Mouse (Mus musculus) mesoderm, embryonic 11.5 days (tissue): ENCODE data around the gene Atp5g2.

Experiments used
- DNase-seq: peaks from one replicate; pipeline ENCODE4 v3.0.0-alpha.2; 2012; ENCODE audit warnings: low read depth, low spot score

Atp5g2 gene

GRCm38 (mm10) chr15:102672215-102673071 is at the start of gene Atp5g2:
Gene Atp5g2 (minus strand): TSS chr15:102672352.
- peak; percentile 80 for DNase-seq

GRCm38 (mm10) chr15:102721016-102721898 is 49.1 kb upstream of the Atp5g2 start:
- no peak for DNase-seq

DNA sequence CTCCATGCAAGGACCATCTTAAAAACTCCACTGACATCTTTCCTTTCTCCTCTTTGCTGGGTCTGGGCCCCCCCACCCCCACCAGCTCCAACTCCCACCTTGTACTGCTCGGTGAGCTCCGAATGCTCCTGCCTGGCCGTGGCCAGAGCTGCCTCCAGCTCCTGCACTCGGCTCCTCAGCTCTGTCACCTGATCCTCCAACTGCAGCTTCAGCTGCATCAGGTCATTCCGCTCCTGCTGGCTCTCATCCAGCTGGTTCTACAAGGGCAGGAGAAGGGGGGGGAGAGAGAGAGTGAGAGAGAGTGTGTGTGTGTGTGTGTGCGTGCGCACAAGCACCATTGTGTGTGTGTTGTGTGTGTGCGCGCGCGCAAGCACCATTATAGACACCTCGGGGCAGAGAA is 44.0 kb upstream of the Atp5g2 start:
- no peak for DNase-seq

DNA sequence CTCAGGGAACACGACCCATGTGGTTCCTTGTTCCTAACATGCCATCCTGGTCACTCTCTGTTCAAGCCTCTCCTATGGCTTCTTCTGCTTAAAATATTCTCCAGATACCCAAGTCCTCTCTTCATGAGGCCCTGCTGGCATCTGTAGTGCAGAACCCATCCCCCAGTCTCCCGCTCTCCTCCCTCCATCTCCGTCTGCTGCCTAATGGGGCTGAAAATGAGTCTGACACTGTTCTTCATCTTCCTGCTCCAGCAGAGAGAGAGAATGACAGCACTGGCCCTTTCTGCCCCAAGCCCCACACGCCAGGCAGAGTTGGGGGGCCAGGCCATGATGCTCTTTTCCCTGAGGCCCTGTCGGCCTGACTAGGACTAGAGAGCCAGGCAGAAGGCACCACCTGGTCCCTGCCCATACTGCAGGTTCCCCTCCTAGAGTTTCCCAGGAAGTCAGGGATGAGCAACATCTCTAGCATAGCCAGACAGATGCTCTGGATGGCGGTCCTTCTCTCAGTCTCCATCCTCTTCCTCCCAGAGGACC is 35.7 kb upstream of the Atp5g2 start:
- DNase-seq: peak; percentile 23

DNA sequence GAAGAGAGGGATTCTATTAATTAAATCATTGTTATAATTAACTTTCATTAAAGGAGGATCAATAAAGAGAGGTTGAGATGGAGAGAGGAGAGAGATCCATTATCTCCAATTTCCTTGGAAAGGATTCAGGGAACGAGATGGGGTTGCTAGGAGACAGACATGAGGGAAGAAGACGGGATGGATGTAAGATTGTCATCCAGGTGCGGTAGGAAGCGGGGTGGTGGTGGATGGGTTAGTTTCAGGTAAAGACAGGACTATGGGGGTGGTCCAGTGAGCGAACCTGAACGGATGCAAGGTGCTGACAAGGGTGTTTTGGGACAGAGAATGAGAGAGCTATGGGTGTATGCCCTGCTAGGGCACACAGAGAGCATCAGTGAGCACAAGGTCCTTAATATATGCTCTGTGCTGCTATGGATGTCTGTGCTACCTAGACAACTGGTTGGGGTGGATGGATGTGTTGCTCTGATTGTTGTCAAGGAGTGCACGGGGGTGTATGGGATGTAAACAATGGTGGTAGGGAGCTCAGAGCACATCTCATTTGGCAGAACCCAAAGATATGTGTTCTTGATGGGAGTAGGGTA is 33.9 kb upstream of the Atp5g2 start:
- no peak for DNase-seq

- DNase-seq: peak; percentile 31
Measured at GRCm38 (mm10) chr15:102705226-102705894, 33.2 kb upstream of the Atp5g2 start.

DNA sequence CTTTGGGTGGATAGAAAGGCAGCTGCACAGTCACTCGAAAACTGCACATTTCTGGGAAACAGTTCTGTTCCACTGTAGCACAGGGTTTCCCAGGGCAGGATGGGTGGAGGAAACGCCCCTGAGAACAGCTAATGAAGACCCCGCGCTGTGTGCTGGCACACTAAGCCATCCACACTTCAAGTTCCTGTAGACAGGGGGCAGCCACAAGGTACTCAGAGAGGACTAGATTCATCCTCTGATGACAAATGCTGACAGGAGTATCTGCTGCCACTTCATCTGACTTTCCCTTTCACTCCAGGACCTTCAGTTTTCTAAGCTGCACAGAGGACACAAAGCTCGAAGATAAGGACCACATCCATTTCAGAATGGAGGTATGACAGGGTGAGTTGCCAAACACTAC is 32.7 kb upstream of the Atp5g2 start:
- DNase-seq: no peak

- DNase-seq: no peak
Measured at GRCm38 (mm10) chr15:102702972-102703371, 30.8 kb upstream of the Atp5g2 start.

DNA sequence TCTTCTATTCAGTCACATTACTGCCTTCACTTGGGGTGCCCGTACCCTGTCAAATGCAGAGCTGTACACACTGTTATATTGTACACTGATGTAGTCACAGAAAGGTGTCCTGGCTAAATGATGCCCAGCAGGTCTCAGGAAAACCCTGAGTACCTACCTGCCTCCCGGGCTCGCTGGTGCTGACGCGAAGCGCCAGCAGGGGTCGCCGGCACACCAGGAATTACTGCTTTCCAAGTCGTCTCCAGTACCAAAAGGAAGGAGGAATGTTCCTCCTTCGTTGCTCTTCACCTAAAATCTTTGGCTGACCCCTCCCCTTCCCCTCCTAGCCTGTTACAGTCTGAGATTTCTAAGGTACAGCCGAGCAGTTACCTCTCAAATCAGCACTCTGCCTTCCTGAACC is 26.0 kb upstream of the Atp5g2 start:
- DNase-seq: peak; percentile 80

DNA sequence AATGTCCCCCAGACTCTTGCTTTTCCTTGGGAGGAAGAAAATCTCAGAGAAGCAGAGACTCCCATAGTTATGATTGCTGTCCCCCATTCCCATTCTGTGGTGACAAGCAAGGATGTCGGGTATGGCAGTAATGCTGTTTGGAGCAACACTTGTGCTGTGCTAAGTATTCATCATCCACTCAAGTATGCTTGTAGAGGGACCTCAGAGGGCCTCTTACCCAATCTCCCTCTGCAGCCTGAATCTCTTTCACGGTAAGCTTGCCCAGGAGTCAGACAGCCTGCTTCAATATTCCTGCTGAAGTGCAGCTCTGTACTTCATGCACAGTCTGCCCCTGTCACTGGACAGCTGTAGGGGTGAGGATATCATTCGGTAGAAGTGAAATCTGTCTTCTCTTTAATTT is 24.7 kb upstream of the Atp5g2 start:
- DNase-seq: no peak

GRCm38 (mm10) chr15:102693600-102693999 is 21.4 kb upstream of the Atp5g2 start:
- DNase-seq: no peak

- DNase-seq: peak; percentile 84
Measured at GRCm38 (mm10) chr15:102692991-102693411, 20.8 kb upstream of the Atp5g2 start.

- no peak for DNase-seq
Measured at GRCm38 (mm10) chr15:102692321-102692804, 20.2 kb upstream of the Atp5g2 start.

DNA sequence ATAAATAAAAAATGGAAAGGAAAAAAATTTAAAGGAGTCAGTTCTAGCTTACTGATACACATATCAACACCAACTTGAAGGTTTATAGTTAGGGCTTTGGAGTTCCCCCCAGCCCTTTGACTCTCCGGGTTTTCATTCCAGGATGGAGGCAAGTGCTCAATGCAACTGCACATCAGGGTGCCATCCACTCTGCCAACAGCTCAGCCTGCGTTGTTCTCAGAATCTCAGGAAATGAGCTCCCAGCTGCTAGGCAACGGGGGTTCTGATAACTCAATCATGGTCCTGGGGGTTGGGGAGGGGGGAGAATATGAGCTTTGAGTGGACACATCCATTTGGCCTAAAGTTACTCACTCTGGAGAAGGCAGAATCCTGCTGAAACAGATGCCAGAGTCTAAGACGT is 13.6 kb upstream of the Atp5g2 start:
- DNase-seq: no peak

DNA sequence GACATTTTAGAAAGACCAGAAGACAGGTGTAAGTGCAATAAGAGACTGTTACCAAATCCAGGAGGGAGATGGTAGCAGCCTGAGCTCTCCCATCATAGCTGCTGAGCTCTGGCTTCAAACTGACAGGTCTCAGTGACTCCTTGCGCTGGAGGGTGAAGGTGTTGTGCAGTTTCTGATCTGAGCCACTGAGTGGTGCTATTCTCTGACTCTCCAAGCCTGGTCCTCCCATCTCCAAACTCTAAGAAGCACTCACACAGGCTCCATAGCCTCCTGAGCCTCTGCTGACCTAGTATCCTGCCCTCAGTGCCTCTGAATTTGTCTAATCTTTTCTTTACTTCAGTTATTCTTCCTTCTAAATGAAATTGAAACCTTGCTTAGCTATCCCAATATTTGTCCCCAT is 11.5 kb upstream of the Atp5g2 start:
- DNase-seq: no peak

GRCm38 (mm10) chr15:102676345-102676744 is 4.2 kb upstream of the Atp5g2 start:
- no peak for DNase-seq

DNA sequence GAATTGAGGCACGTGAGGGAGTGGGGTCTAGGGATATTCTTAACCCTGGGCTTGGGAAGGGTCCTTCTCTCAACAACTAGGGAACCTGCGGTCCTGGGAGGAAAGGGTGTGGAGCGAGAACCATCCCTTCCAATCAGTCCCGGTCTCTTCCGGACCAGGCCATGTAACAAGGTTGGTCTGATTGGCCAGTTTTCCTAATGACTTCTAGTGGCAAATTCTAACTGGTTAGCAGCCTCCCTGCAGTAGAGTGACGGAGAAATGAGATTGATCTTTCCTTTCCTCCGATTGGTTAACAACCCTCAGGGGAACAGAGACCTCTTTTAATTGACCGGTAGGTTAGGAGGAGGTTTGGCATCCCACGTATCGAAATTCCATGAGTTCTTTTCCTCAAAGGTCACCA is 1.4 kb upstream of the Atp5g2 start:
- DNase-seq: peak; percentile 88

- peak; percentile 88 for DNase-seq
Measured at GRCm38 (mm10) chr15:102671721-102672214, 384 bp downstream of the Atp5g2 start.

GRCm38 (mm10) chr15:102670767-102671575 is 1.2 kb downstream of the Atp5g2 start:
- peak; percentile 99 for DNase-seq

DNA sequence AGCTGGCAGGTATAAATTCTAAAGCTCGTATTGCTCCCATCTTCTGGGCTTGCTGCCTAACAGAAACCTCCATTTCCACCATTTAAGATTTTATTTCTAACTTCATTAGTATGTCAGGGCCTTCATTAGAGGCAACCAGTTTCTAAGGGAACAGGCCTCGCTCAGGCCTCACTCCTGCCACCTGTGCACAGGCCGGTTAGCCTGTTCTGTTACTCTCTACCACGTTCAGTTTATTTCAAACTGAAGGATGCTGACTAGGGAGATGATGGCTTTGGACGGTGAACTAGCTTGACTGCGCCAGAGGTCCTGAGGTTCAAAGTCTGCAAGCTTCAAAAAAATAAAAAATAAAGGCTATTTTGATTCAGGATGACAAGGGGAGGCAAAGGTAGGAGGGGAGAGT is 1.9 kb downstream of the Atp5g2 start:
- no peak for DNase-seq
